In genomic region chrX:139482083-139482482, GRCm38 (mm10) we compare ENCODE assay signal across 27 mouse cellular contexts. TPM values are rescaled to one million over a fixed set of nuclear protein-coding genes. Genes with fewer than 3 reads are reported as not detected.
DNase-seq lines count a peak whose midpoint lies in the region; ATAC-seq and TF ChIP-seq lines count a peak whose summit lies in the region.
"Had no signal": no experiment of that assay in that cellular context is flagged by ENCODE, and none has a peak within 500 bp of the region (broad histone marks: within the 10 kb centered on the region; RNA-seq: fewer than 3 reads in every experiment).

No protein-coding gene starts in this region.

- no peak for TF ChIP-seq RAD21 in MEL (IDR thresholded peaks at IDR 0.05; ENCODE audit: low read depth, low read length)

- peaks cover 2 to 10% of the 10 kb centered on the region in 2 experiments for H3K4me1 ChIP-seq in MEL (ENCODE audit: control insufficient read depth in 1 of 2, insufficient read depth in 2 of 2, low read length in 2 of 2)
- no peaks in the 10 kb centered on the region for H3K4me1 ChIP-seq in intestine, embryonic 14.5 days (replicated peaks; ENCODE audit: control insufficient read depth, insufficient read depth, low read length)
- no peaks in the 10 kb centered on the region for H3K4me1 ChIP-seq in intestine, postnatal 0 days (replicated peaks; ENCODE audit: control insufficient read depth, insufficient read depth, low read length)
- H3K4me1 ChIP-seq: embryonic facial prominence, embryonic 10.5 days; embryonic facial prominence, embryonic 13.5 days; forebrain, embryonic 12.5 days; hindbrain, embryonic 10.5 days; hindbrain, embryonic 13.5 days had no signal

- H3K27me3 ChIP-seq in MEL (ENCODE audit: control insufficient read depth in 1 of 2, insufficient read depth in 2 of 2, low read length in 2 of 2): no peaks in the 10 kb centered on the region
- H3K27me3 ChIP-seq in intestine, embryonic 14.5 days (replicated peaks; ENCODE audit: control insufficient read depth, insufficient read depth, low read length): no peaks in the 10 kb centered on the region
- H3K27me3 ChIP-seq in intestine, postnatal 0 days (replicated peaks; ENCODE audit: control insufficient read depth, insufficient read depth, low read length): no peaks in the 10 kb centered on the region

- 42% methylated on average over 7 of the region's 7 CpGs for WGBS in intestine, embryonic 14.5 days
- WGBS in intestine, postnatal 0 days: 33% methylated on average over 7 of the region's 7 CpGs

- no peak for TF ChIP-seq POLR2A in MEL (IDR thresholded peaks at IDR 0.05; ENCODE audit: control insufficient read depth in 1 of 2, insufficient read depth in 1 of 2, low read depth in 1 of 2, low read length in 2 of 2, poor library complexity in 1 of 2)

- H3K27ac ChIP-seq in MEL (ENCODE audit: control insufficient read depth, low read depth, low read length): no peak overlapping the region
- no peak overlapping the region for H3K27ac ChIP-seq in intestine, embryonic 14.5 days (ENCODE audit: low read depth)
- no peak overlapping the region for H3K27ac ChIP-seq in intestine, postnatal 0 days (ENCODE audit: low read depth, low read length)
- H3K27ac ChIP-seq: embryonic facial prominence, embryonic 10.5 days; embryonic facial prominence, embryonic 13.5 days; forebrain, embryonic 12.5 days; hindbrain, embryonic 10.5 days; hindbrain, embryonic 13.5 days had no signal

- H3K36me3 ChIP-seq in MEL (ENCODE audit: control insufficient read depth in 1 of 2, insufficient read depth in 2 of 2, low read length in 2 of 2): peaks cover 0 to 6% of the 10 kb centered on the region in 2 experiments; a peak in 2 of 4 replicates
- H3K36me3 ChIP-seq in intestine, embryonic 14.5 days (ENCODE audit: control insufficient read depth, insufficient read depth, low read length): no peaks in the 10 kb centered on the region
- H3K36me3 ChIP-seq in intestine, postnatal 0 days (ENCODE audit: control insufficient read depth, insufficient read depth): no peaks in the 10 kb centered on the region
- H3K36me3 ChIP-seq: embryonic facial prominence, embryonic 10.5 days; embryonic facial prominence, embryonic 13.5 days; forebrain, embryonic 12.5 days; hindbrain, embryonic 10.5 days; hindbrain, embryonic 13.5 days had no signal

- peak overlapping the region; percentile 23 to 44 for H3K4me3 ChIP-seq in MEL (ENCODE audit: control insufficient read depth in 1 of 2, insufficient read depth in 1 of 2, low read depth in 2 of 2, low read length in 2 of 2)
- no peak overlapping the region for H3K4me3 ChIP-seq in intestine, embryonic 14.5 days (ENCODE audit: low read depth, low read length)
- H3K4me3 ChIP-seq in intestine, postnatal 0 days (ENCODE audit: low read depth, low read length): no peak overlapping the region
- H3K4me3 ChIP-seq: embryonic facial prominence, embryonic 10.5 days; embryonic facial prominence, embryonic 13.5 days; erythroblast, embryonic 14.5 days; forebrain, embryonic 12.5 days; hindbrain, embryonic 10.5 days; hindbrain, embryonic 13.5 days had no signal

- ATAC-seq in CD4-positive, CD25-positive, alpha-beta regulatory T cell, adult 4 months: no peak
- ATAC-seq in intestine, embryonic 14.5 days (replicated peaks; ENCODE audit: low FRiP score, low TSS enrichment, low read depth): no peak
- ATAC-seq in intestine, postnatal 0 days: no peak
- ATAC-seq: activated CD4-positive, CD25-positive, alpha-beta regulatory T cell, adult 4 months; forebrain, embryonic 16.5 days; hindbrain, embryonic 16.5 days; inflammation-experienced regulatory T-cells, adult 6 months had no signal

- TF ChIP-seq CTCF in MEL (IDR thresholded peaks at IDR 0.05 in 2 of 3, conservative IDR thresholded peaks at IDR 0.05 in 1 of 3; ENCODE audit: control insufficient read depth in 1 of 3, insufficient read depth in 1 of 3, low read depth in 2 of 3, low read length in 3 of 3, poor library complexity in 1 of 3, severe bottlenecking in 1 of 3): no peak
- no peak for TF ChIP-seq CTCF in intestine, postnatal 0 days (IDR thresholded peaks at IDR 0.05; ENCODE audit: low read depth)

- H3K79me2 ChIP-seq in MEL (ENCODE audit: control insufficient read depth, insufficient read depth, low read length, poor library complexity): no peaks in the 10 kb centered on the region

- peak; percentile 1 for DNase-seq in CD4-positive, CD25-positive, alpha-beta regulatory T cell, adult 2 months (ENCODE audit: low read depth, low spot score)
- peak; percentile 62 for DNase-seq in MEL (ENCODE audit: low read depth, low spot score)
- DNase-seq in intestine, embryonic 14.5 days (ENCODE audit: low spot score): no peak
- no peak for DNase-seq in adrenal gland, postnatal 10 days
- no peak for DNase-seq in adipocyte (ENCODE audit: low spot score)
- DNase-seq in adrenal gland, postnatal 36 days: no peak
- DNase-seq: adrenal gland, postnatal 14 days; cerebellum, adult 18-20 months; cerebellum, adult 9-10 months; cerebellum, postnatal 14 days; embryo, embryonic 11 days; gastrocnemius, postnatal 10 days; heart, adult 11 months; kidney, adult 2 months had no signal

- peak; percentile 26 to 34; a peak in 2 of 4 replicates for TF ChIP-seq EP300 in MEL (IDR thresholded peaks at IDR 0.05; ENCODE audit: low read depth in 1 of 2, low read length in 2 of 2)

- no peaks in the 10 kb centered on the region for H3K9me3 ChIP-seq in MEL (replicated peaks; ENCODE audit: insufficient read depth, low read length)
- no peaks in the 10 kb centered on the region for H3K9me3 ChIP-seq in intestine, embryonic 14.5 days (ENCODE audit: control insufficient read depth, low read length)
- H3K9me3 ChIP-seq in intestine, postnatal 0 days (ENCODE audit: control insufficient read depth): no peaks in the 10 kb centered on the region
- H3K9me3 ChIP-seq: embryonic facial prominence, embryonic 10.5 days; embryonic facial prominence, embryonic 13.5 days; forebrain, embryonic 12.5 days; hindbrain, embryonic 10.5 days; hindbrain, embryonic 13.5 days had no signal

- H3K9ac ChIP-seq in MEL (ENCODE audit: control insufficient read depth, low read depth, low read length, poor library complexity, severe bottlenecking): no peak overlapping the region
- H3K9ac ChIP-seq in intestine, embryonic 14.5 days (ENCODE audit: low read length): no peak overlapping the region
- H3K9ac ChIP-seq in intestine, postnatal 0 days (ENCODE audit: low read depth, low read length): no peak overlapping the region
- H3K9ac ChIP-seq: embryonic facial prominence, embryonic 13.5 days; forebrain, embryonic 12.5 days; hindbrain, embryonic 13.5 days had no signal

- 0 out of 2 replicates have a peak overlapping the region, but pooled peaks have one; percentile 2 for H3K4me2 ChIP-seq in intestine, embryonic 14.5 days (ENCODE audit: low read length)
- peak overlapping the region; percentile 21; the same call in 1 of the 2 replicates for H3K4me2 ChIP-seq in intestine, postnatal 0 days (replicated peaks; ENCODE audit: low read depth)
- H3K4me2 ChIP-seq: embryonic facial prominence, embryonic 13.5 days; forebrain, embryonic 12.5 days; heart, embryonic 11.5 days; hindbrain, embryonic 13.5 days had no signal

TF ChIP-seq in MEL, 35 proteins besides CTCF, POLR2A, EP300 and RAD21:
- TF ChIP-seq BHLHE40 (IDR thresholded peaks at IDR 0.05; ENCODE audit: borderline replicate concordance, low read depth, low read length) (no peak), GATA1 (IDR thresholded peaks at IDR 0.05; ENCODE audit: low read depth, low read length) (peak; percentile 77), RCOR1 (IDR thresholded peaks at IDR 0.05; ENCODE audit: low read depth, low read length) (0 out of 2 replicates have a peak, but pooled peaks have one; percentile 5)

RNA-seq across cellular contexts. Expression of gene D330045A20Rik, which starts 1.9 kb away (rescaled TPM):
- polyA plus RNA-seq in CD4-positive, CD25-positive, alpha-beta regulatory T cell, adult 4 months (2017; shearing (Covaris generic)): not detected
- total RNA-seq in MEL (2012; rRNA removed): 2.7 and 3.2 TPM in 2 replicates
- polyA plus RNA-seq in MEL (2012; ENCODE audit: insufficient read depth in 1 of 2, insufficient read length in 2 of 2, low read depth in 1 of 2, low replicate concordance in 2 of 2, missing spikeins in 1 of 2): 1 to 10 TPM in 1 of 2 experiments, not detected in 1; 3.1 TPM
- polyA plus RNA-seq in intestine, embryonic 14.5 days (2014; fragmentation: Nextera tagmentation; extraction: Ambion mirVana): 4.1 and 5.7 TPM in 2 replicates
- 3.9 and 4.2 TPM in 2 replicates for polyA plus RNA-seq in intestine, postnatal 0 days (2015; fragmentation: Nextera tagmentation; extraction: Ambion mirVana)
- under 1 TPM; 0.48 to 0.60 TPM for total RNA-seq in adrenal gland, postnatal 10 days (2021)
- under 1 TPM; 0.36 to 0.46 TPM for total RNA-seq in adrenal gland, postnatal 36 days (2021)
- polyA plus RNA-seq: activated CD4-positive, CD25-positive, alpha-beta regulatory T cell, adult 4 months; erythroblast, embryonic 14.5 days had no signal

Comparison
In these comparisons a context has a peak if more than half of its experiments do, and no peak if none do; other contexts are left out.
1. DNase-seq: peak in CD4-positive, CD25-positive, alpha-beta regulatory T cell, adult 2 months (single experiment) and MEL (single experiment); none in intestine, embryonic 14.5 days (single experiment), adrenal gland, postnatal 10 days (single experiment), adipocyte (single experiment) and adrenal gland, postnatal 36 days (0 of 2).
2. H3K4me3 ChIP-seq: peak in MEL (2 of 2); none in intestine, embryonic 14.5 days (single experiment) and intestine, postnatal 0 days (single experiment).